Mouse (Mus musculus) hindbrain, postnatal 0 days (tissue): Measurements from ENCODE around the gene Emilin2. TPM values are rescaled to one million over a fixed set of nuclear protein-coding genes. Genes with fewer than 3 reads are reported as not detected.

Experiments
- ATAC-seq: fragments of 200-750 bp; cut with Nextera tagmentation; 2 replicates; pipeline ENCODE4 v1.8.0; 2017; ENCODE audit warnings: mild to moderate bottlenecking, moderate TSS enrichment, moderate library complexity
- DNase-seq: peaks from one replicate; pipeline ENCODE4 v3.0.0-alpha.2; 2015; ENCODE audit warnings: low spot score
- H3K27ac ChIP-seq: fragments of 300-500 bp; sonication (generic); 2 replicates; pipeline ENCODE4 v1.5.1; 2014; ENCODE audit warnings: mild to moderate bottlenecking
- H3K27me3 ChIP-seq: fragments of 300-500 bp; sonication (generic); 2 replicates; pipeline ENCODE4 v1.6.1; 2014; ENCODE audit warnings: low read length, mixed read lengths; ENCODE audit not compliant: insufficient read depth
- H3K36me3 ChIP-seq: fragments of 300-500 bp; sonication (generic); 2 replicates; pipeline ENCODE4 v1.6.1; 2014; ENCODE audit warnings: low read length, mixed read lengths; ENCODE audit not compliant: insufficient read depth
- H3K4me1 ChIP-seq: fragments of 300-500 bp; sonication (generic); 2 replicates; pipeline ENCODE4 v1.6.1; 2014; ENCODE audit warnings: antibody characterized with exemption, low read length, mixed read lengths; ENCODE audit not compliant: insufficient read depth
- H3K4me2 ChIP-seq: fragments of 300-500 bp; sonication (generic); 2 replicates; pipeline ENCODE4 v1.6.1; 2014; ENCODE audit warnings: low read depth, mild to moderate bottlenecking, low read length, moderate library complexity, mixed read lengths
- H3K4me3 ChIP-seq: fragments of 300-500 bp; sonication (generic); 2 replicates; pipeline ENCODE4 v1.5.1; 2014; ENCODE audit warnings: low read length
- H3K9ac ChIP-seq: fragments of 300-500 bp; sonication (generic); replicated peaks from 2 replicates; pipeline ENCODE4 v1.6.1; 2014; ENCODE audit warnings: mild to moderate bottlenecking, low read length, moderate library complexity, mixed read lengths
- H3K9me3 ChIP-seq: fragments of 300-500 bp; sonication (generic); 2 replicates; pipeline ENCODE4 v1.6.1; 2016; ENCODE audit warnings: low read length, mixed read lengths
- CTCF ChIP-seq: IDR thresholded peaks from 2 replicates; pipeline ENCODE4 v1.5.1; 2016; ENCODE audit warnings: antibody characterized with exemption, control low read depth, low read depth
- WGBS: fragments of 180-500 bp; shearing (Covaris S2); extraction: QIAGEN DNeasy Blood & Tissue Kit; methylation state at CpG from one replicate; pipeline ENCODE4 v1.1.7; 2014; 5-methylcytosine and 5-hydroxymethylcytosine counted together
- polyA plus RNA-seq: library from polyadenylated mRNA; unstranded; fragments of >200 nt; fragmentation: Nextera tagmentation; extraction: Ambion mirVana; gene quantifications from 2 replicates; pipeline ENCODE4 v1.2.1, GENCODE M21; 2015
- total RNA-seq: library from RNA; depleted of rRNA; stranded (reverse); fragments of >200 nt; gene quantifications from 2 replicates; pipeline ENCODE4 v1.2.3, GENCODE M21; 2014

The Emilin2 gene
- total and polyA plus RNA-seq, 2 experiments from 2014 or later: 2.0 to 4.4 TPM

DNA sequence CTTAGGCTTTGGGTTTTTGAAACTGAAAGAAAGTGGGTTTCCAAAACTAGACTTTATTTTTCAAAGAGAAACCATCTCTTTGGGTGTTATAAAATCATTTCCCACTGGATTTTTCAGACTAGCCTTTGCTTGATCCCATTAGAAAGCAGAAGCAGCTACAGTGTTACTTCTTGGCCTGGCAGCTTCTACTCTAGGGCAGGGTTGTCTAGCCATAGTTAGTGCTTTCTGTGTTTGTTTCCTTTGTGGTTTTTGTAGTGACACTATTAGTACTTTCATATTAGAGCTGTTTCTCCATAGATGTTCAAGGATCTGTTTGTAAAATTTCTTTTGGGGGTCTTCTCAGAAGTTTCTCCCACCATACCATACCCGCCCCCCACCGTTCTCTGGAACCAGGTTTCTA lies 95.5 kb downstream of the Emilin2 start:
- no peak overlapping the region for H3K4me3 ChIP-seq
- ATAC-seq (no peak), DNase-seq (no peak)
- H3K27me3 ChIP-seq: no peaks in the 10 kb centered on the region
- 99% methylated on average over 2 of the region's 2 CpGs for WGBS
- H3K9ac ChIP-seq: no peak overlapping the region
- TF ChIP-seq CTCF: no peak
- H3K4me2 ChIP-seq: no peak overlapping the region
- no peak overlapping the region for H3K27ac ChIP-seq
- no peaks in the 10 kb centered on the region for H3K9me3 ChIP-seq
- no peaks in the 10 kb centered on the region for H3K36me3 ChIP-seq
- no peaks in the 10 kb centered on the region for H3K4me1 ChIP-seq

DNA sequence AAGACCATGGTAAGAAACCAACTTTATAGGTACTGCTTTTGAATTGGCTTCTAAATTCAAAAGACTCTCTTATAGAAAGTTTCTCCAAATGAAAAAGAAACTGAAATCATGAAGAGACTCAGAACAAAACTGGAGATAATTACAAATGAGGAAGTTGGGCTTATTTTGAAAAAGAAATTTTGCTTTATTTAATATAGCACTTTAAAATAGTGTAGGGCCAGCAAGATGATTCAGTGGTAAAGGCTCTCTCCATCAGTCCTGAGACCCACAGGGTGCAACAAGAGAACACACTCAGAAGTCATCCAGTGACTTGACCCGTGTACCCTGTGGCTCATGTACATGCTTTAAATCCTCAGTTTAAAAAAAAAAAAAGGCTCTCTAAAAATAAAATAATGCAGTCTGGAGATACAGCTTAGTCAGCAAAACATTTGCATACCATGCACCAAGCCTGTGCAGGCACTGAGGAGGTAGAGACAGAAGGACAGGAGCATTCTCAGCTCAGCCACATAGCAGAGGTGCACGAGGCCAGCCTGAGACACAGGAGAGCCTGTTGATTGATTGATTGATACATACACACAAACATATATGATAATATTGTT lies 96.4 kb downstream of the Emilin2 start:
- DNase-seq (no peak), ATAC-seq (no peak)
- Histone ChIP-seq H3K4me1 (no peaks in the 10 kb centered on the region), H3K27me3 (no peaks in the 10 kb centered on the region), H3K36me3 (no peaks in the 10 kb centered on the region), H3K27ac (no peak overlapping the region), H3K4me2 (no peak overlapping the region), H3K4me3 (no peak overlapping the region), H3K9me3 (no peaks in the 10 kb centered on the region), H3K9ac (no peak overlapping the region)
- WGBS: 75% methylated on average over 2 of the region's 2 CpGs
- no peak for TF ChIP-seq CTCF

GRCm38 (mm10) chr17:71214514-71215240 lies 97.1 kb downstream of the Emilin2 start:
- 78% methylated on average over 17 of the region's 17 CpGs for WGBS
- Histone ChIP-seq H3K9ac (no peak overlapping the region), H3K36me3 (no peaks in the 10 kb centered on the region), H3K4me3 (no peak overlapping the region), H3K9me3 (no peaks in the 10 kb centered on the region), H3K4me2 (no peak overlapping the region), H3K27ac (no peak overlapping the region), H3K27me3 (no peaks in the 10 kb centered on the region), H3K4me1 (no peaks in the 10 kb centered on the region)
- DNase-seq: no peak
- no peak for TF ChIP-seq CTCF
- ATAC-seq: no peak

DNA sequence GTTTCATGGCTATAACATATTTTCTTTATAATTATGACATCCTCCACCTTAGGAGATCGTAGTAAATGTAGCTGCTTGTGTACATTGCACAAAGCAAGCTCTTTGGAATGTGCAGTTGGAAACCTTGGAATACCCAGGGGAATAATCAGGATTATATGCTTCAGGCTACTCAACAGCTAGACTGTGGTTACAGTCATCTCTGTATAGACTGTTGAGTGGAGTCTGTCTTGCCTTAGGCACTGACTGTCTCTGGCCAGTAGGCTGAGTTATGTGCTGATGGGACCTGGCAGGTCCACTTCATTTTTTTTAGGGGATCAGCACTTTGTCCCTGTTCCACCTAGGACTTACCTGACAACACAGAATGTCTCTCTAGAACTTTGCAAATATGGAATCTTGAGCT lies 98.1 kb downstream of the Emilin2 start:
- 79% methylated on average over 1 of the region's 1 CpGs for WGBS
- Histone ChIP-seq H3K9ac (no peak overlapping the region), H3K4me1 (no peaks in the 10 kb centered on the region), H3K9me3 (no peaks in the 10 kb centered on the region), H3K27ac (no peak overlapping the region), H3K27me3 (no peaks in the 10 kb centered on the region), H3K4me3 (no peak overlapping the region), H3K36me3 (no peaks in the 10 kb centered on the region), H3K4me2 (no peak overlapping the region)
- ATAC-seq (no peak), DNase-seq (no peak)
- TF ChIP-seq CTCF: no peak

DNA sequence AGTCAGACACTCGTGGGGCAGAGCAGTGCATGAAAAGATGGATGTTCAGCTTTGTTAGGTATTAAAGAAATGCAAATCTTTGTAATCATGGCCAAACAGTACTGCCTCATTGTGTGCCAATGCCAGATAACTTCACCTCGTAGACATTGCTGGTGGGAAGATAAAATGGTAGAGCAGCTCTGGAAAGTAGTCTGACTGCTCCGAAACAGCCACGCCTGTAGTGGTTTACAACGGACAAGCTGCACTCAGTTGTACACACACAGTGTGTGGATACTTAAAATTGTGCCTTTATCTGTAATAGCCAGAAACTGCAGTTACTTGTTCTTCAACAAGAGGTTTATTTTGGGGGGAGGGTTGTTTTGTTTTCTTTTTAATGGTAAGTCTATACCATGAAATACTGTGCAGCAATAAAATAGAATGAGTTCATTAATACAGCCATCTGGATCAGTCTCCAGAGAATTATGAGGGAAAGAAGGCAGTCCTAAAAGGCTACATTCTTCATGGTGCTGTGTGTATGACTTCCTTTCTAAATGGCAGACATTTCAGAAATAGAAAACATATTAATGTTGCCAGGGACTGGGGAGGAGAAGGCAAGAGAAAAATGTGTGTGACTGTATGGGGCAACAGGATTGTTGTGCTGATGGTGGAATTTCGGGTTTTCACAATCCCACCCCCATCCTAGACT lies 99.7 kb downstream of the Emilin2 start:
- H3K9ac ChIP-seq: no peak overlapping the region
- DNase-seq (no peak), ATAC-seq (no peak)
- H3K36me3 ChIP-seq: no peaks in the 10 kb centered on the region
- H3K4me1 ChIP-seq: no peaks in the 10 kb centered on the region
- no peak overlapping the region for H3K27ac ChIP-seq
- H3K9me3 ChIP-seq: no peaks in the 10 kb centered on the region
- no peaks in the 10 kb centered on the region for H3K27me3 ChIP-seq
- 66% methylated on average over 6 of the region's 6 CpGs for WGBS
- no peak overlapping the region for H3K4me3 ChIP-seq
- no peak overlapping the region for H3K4me2 ChIP-seq
- TF ChIP-seq CTCF: no peak

DNA sequence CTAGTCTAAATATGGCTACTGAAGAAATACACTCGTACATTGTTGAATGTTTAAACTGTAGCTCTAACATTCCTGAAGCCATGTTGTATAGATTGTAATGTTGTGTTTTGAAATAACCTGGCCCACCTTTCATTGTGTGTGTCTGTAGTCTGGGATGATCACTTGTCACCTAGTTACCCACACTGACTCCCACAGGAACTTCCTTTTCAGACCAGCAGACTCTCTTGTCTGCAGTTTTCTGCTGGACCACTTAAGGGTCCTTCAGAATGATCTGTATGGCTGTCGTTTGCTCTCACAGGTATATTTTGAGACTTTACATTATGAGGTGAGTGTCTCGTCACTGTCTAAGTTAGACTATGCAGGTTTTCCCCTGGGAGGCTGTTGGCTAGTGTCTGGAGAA lies 101.8 kb downstream of the Emilin2 start:
- DNase-seq (no peak), ATAC-seq (no peak)
- H3K4me1 ChIP-seq: no peaks in the 10 kb centered on the region
- H3K27me3 ChIP-seq: no peaks in the 10 kb centered on the region
- H3K4me3 ChIP-seq: no peak overlapping the region
- TF ChIP-seq CTCF: no peak
- 89% methylated on average over 3 of the region's 3 CpGs for WGBS
- no peaks in the 10 kb centered on the region for H3K36me3 ChIP-seq
- H3K4me2 ChIP-seq: no peak overlapping the region
- H3K27ac ChIP-seq: no peak overlapping the region
- H3K9ac ChIP-seq: no peak overlapping the region
- H3K9me3 ChIP-seq: no peaks in the 10 kb centered on the region

DNA sequence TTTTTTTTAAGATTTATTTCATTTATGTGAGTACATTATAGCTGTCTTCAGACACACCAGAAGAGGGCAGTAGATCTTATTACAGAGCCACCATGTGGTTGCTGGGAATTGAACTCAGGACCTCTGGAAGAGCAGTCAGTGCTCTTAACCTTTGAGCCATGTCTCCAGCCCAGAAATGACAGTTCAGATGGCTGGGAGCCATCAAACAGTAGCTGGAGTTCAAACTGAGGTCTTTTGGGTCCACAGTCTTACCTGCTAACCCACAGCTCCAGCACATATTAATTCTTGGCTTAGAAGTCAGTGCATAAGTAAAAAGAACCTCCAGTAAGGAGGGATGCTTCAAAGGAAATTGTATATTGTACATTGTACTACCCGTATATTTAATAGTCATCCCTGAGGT lies 102.9 kb downstream of the Emilin2 start:
- TF ChIP-seq CTCF: no peak
- ATAC-seq (no peak), DNase-seq (no peak)
- no peak overlapping the region for H3K4me2 ChIP-seq
- no peak overlapping the region for H3K27ac ChIP-seq
- H3K4me3 ChIP-seq: no peak overlapping the region
- no peak overlapping the region for H3K9ac ChIP-seq
- H3K27me3 ChIP-seq: no peaks in the 10 kb centered on the region
- H3K36me3 ChIP-seq: no peaks in the 10 kb centered on the region
- no peaks in the 10 kb centered on the region for H3K4me1 ChIP-seq
- 88% methylated on average over 1 of the region's 1 CpGs for WGBS
- no peaks in the 10 kb centered on the region for H3K9me3 ChIP-seq
